Mouse (Mus musculus) G1E (cell line): ENCODE data around the gene Olfr247.
"Not testable (repeated sequence)": the region's sequence is repeated elsewhere in the genome, so short reads cannot be mapped to it uniquely, and the experiment has no call there.

Experiments used
- CTCF ChIP-seq: IDR thresholded peaks from 2 replicates; pipeline ENCODE4 v1.5.1; 2012; ENCODE audit warnings: low read depth, low read length, inconsistent platforms, mixed read lengths
- GATA2 ChIP-seq: IDR thresholded peaks from 2 replicates; pipeline ENCODE4 v1.6.1; 2012; ENCODE audit warnings: low read depth, low read length, inconsistent platforms, borderline replicate concordance

GRCm38 (mm10) chr10:130005366-130005765 is 29.4 kb upstream of the Olfr247 start:
- TF ChIP-seq CTCF, GATA2: not testable (repeated sequence)
